Mouse (Mus musculus): ENCODE results near the gene Anapc15-ps. TPM values are rescaled to one million over a fixed set of nuclear protein-coding genes. Genes with fewer than 3 reads are reported as not detected.
A peak's percentile ranks its signal among the peaks of the same experiment; 100 is the strongest.
"Not testable (repeated sequence)": the region's sequence is repeated elsewhere in the genome, so short reads cannot be mapped to it uniquely, and the experiment has no call there.

The Anapc15-ps gene
- polyA plus RNA-seq, 1 experiment = not detected

DNA sequence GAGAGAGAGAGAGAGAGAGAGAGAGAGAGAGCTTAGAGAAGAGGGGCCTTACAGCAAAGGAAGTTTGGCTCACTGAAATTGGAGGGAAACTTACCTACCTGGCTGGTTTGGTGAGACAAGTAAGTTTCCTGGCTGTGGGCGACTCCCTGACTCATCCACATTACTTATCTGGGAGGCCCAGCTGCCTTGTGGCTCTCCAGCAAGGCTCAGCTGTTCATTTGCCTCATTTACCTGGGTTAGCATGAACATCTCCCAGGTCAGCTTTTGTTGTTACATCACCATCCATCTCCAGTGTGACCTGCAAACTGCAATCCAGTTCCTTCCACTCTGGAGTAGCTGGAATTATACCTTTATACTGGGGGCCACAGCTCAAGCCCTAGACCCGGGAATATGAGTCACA, 41.7 kb downstream of the Anapc15-ps start:
- Histone ChIP-seq H3K4me1 (ENCODE audit: control insufficient read depth) (peaks cover 58% of the 10 kb centered on the region), H3K9me3 (ENCODE audit: control insufficient read depth, low read length) (no peaks in the 10 kb centered on the region)

DNA sequence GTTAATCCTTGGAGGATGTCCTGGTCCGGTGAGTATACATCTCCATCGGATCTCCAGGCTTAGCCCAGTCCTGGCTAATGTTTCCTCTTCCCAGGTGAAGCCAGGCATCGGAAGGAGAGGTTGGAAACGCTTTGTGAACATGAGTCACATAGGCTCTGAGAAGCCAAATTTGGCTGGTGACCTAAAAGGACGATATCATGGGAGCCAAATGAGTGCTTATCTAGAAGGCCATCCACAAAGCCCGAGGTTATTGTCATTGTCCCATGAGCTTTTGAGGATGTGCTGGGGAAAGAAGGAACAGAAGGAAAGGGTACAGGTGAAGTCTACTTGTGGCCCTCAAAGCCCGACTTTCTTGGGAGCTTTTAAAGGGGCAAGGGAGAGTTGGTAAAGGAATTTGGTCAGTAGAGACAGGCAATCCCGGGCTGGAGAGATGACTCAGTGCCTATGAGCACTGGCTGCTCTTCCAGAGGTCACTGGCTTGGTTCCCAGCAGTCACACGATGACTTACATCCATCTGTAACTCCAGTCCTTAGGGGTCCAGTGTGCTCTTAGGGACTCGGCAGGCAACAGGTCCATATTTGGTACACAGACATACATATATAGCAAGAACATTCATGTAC, 42.4 kb downstream of the Anapc15-ps start:
- peak overlapping the region; percentile 28 for H3K4me3 ChIP-seq (replicated peaks)
- no peaks in the 10 kb centered on the region for H3K36me3 ChIP-seq (ENCODE audit: control insufficient read depth)
- H3K27me3 ChIP-seq (ENCODE audit: control insufficient read depth) = no peaks in the 10 kb centered on the region
- no peaks in the 10 kb centered on the region for H3K9me3 ChIP-seq (ENCODE audit: control insufficient read depth, low read length)
- TF ChIP-seq GATA1 (IDR thresholded peaks at IDR 0.05; ENCODE audit: low read length) (no peak), TAL1 (IDR thresholded peaks at IDR 0.05; ENCODE audit: low read length) (no peak)
- H3K4me1 ChIP-seq (ENCODE audit: control insufficient read depth) = peaks cover 58% of the 10 kb centered on the region

More for the DNA sequence above, 41.7 kb downstream of the Anapc15-ps start:
- TF ChIP-seq TAL1 (IDR thresholded peaks at IDR 0.05; ENCODE audit: low read length) (peak; percentile 86), GATA1 (IDR thresholded peaks at IDR 0.05; ENCODE audit: low read length) (peak; percentile 64; the same call in 1 of the 2 replicates)
- no peaks in the 10 kb centered on the region for H3K27me3 ChIP-seq (ENCODE audit: control insufficient read depth)
- H3K36me3 ChIP-seq (ENCODE audit: control insufficient read depth) = no peaks in the 10 kb centered on the region
- peak overlapping the region; percentile 28 for H3K4me3 ChIP-seq (replicated peaks)

DNA sequence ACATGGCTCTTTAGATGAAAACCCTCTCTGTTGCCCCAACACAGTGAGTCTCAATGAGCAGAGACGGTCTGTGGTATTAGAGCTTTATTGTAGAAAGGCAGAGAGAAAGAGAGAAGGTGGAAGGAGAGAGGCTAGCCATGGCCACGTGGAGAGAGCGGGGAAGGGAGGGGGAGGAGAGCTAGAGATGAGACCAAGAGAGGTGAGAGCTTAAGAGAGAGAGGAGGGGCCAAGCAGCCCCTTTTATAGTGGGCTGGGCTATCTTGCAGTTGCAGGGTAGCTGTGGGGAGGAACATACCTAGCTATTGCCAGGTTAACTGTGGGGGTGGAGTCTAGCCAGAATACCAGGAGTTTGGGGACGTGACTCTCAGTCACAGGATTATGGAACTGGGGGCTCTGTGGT, 43.1 kb downstream of the Anapc15-ps start:
- H3K4me3 ChIP-seq (replicated peaks); H3K27me3 ChIP-seq (ENCODE audit: control insufficient read depth); H3K36me3 ChIP-seq (ENCODE audit: control insufficient read depth); H3K9me3 ChIP-seq (ENCODE audit: control insufficient read depth, low read length): not testable (repeated sequence)
- peaks cover 58% of the 10 kb centered on the region for H3K4me1 ChIP-seq (ENCODE audit: control insufficient read depth)

DNA sequence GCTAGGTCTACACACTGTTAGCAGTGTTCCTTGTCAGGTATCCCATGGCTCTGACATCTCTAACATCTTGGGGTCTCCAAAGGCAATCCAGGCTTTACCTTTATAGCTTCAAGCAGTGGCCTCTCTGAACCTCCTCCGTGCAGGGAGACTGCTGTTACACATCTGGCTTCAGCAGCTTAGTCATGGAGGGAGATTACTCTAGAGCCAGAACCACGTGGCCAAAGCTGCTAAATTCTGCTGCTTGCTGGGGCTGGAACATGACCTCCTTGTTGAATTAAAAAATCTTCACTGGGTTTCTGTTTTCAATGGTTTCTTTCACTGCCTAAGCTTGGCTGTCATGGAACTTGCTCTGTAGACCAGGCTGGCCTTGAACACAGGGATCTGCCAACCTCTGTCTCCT, 44.9 kb downstream of the Anapc15-ps start:
- H3K27me3 ChIP-seq (ENCODE audit: control insufficient read depth) = no peaks in the 10 kb centered on the region
- no peak overlapping the region for H3K4me3 ChIP-seq (replicated peaks)
- H3K9me3 ChIP-seq (ENCODE audit: control insufficient read depth, low read length) = no peaks in the 10 kb centered on the region
- H3K4me1 ChIP-seq (ENCODE audit: control insufficient read depth) = peaks cover 50% of the 10 kb centered on the region
- no peaks in the 10 kb centered on the region for H3K36me3 ChIP-seq (ENCODE audit: control insufficient read depth)
- TF ChIP-seq TAL1 (IDR thresholded peaks at IDR 0.05; ENCODE audit: low read length) (no peak), GATA1 (IDR thresholded peaks at IDR 0.05; ENCODE audit: low read length) (no peak)

DNA sequence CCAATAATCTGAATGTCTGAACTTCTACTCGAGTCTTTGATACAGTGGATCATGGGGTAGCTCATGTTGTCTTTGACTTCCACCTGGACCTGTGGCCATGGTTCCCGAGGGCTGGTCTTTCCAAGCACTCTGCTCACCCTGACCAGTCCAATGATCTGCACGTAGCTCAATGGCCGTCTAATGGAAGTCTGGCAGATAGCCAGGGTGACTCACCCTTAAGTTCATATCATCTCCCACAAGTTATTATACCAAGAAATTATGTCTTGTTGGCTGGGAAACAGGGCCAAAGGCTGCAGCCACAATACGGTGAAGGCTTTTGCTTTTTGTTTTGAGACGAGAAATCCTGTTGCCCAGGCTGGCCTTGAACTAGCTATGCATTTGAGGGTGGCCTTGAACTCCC, 45.9 kb downstream of the Anapc15-ps start:
- Histone ChIP-seq H3K9me3 (ENCODE audit: control insufficient read depth, low read length) (no peaks in the 10 kb centered on the region), H3K4me1 (ENCODE audit: control insufficient read depth) (peaks cover 48% of the 10 kb centered on the region), H3K27me3 (ENCODE audit: control insufficient read depth) (no peaks in the 10 kb centered on the region), H3K36me3 (ENCODE audit: control insufficient read depth) (no peaks in the 10 kb centered on the region), H3K4me3 (replicated peaks) (no peak overlapping the region)
- TF ChIP-seq TAL1 (IDR thresholded peaks at IDR 0.05; ENCODE audit: low read length) (no peak), GATA1 (IDR thresholded peaks at IDR 0.05; ENCODE audit: low read length) (no peak)

DNA sequence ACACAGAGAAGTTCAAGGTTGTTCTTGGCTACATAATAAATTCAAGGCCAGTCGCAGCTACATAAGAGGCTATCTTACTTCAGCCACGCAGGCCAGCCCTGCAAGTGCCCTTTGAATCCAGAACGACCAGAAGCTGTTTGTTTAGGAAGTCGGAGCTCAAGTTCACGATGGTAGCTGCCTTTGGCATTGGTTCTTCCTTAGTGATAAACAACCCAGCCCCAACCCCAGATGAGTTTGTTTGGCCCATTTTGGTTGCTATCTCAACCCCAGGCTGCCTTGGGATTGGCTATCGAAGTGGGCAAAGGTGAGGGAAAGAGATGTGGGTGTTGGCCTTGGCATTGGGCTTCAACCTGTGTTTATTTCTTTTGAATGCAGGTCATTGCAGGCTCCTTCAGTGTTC, 48.0 kb downstream of the Anapc15-ps start:
- H3K27me3 ChIP-seq (ENCODE audit: control insufficient read depth) = no peaks in the 10 kb centered on the region
- H3K4me1 ChIP-seq (ENCODE audit: control insufficient read depth) = peaks cover 28% of the 10 kb centered on the region
- no peaks in the 10 kb centered on the region for H3K36me3 ChIP-seq (ENCODE audit: control insufficient read depth)
- TF ChIP-seq TAL1 (IDR thresholded peaks at IDR 0.05; ENCODE audit: low read length) (no peak), GATA1 (IDR thresholded peaks at IDR 0.05; ENCODE audit: low read length) (no peak)
- no peaks in the 10 kb centered on the region for H3K9me3 ChIP-seq (ENCODE audit: control insufficient read depth, low read length)
- no peak overlapping the region for H3K4me3 ChIP-seq (replicated peaks)

DNA sequence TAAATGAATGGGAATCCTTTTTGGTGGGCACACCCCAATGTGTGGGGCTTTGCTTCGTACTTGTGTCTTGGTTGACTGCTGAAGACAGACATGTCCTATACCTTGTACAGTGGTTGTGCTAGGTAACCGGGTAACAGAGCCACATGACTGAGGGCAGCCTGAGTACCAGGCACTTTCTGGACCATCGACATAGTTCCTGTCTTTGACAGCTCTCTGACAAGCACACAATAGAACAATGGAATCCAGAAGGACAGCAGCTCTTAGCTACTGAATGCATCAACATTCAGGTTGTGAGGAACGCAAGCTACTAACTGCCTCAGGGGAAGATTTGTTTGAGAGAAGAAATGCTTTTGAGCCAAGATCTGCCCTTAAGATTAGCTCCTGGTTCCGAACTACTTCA, 49.2 kb downstream of the Anapc15-ps start:
- Histone ChIP-seq H3K36me3 (ENCODE audit: control insufficient read depth) (no peaks in the 10 kb centered on the region), H3K4me3 (replicated peaks) (no peak overlapping the region), H3K9me3 (ENCODE audit: control insufficient read depth, low read length) (no peaks in the 10 kb centered on the region), H3K4me1 (ENCODE audit: control insufficient read depth) (peaks cover 15% of the 10 kb centered on the region), H3K27me3 (ENCODE audit: control insufficient read depth) (no peaks in the 10 kb centered on the region)
- no peak for TF ChIP-seq TAL1 (IDR thresholded peaks at IDR 0.05; ENCODE audit: low read length)
- peak; percentile 31; the same call in 1 of the 2 replicates for TF ChIP-seq GATA1 (IDR thresholded peaks at IDR 0.05; ENCODE audit: low read length)

DNA sequence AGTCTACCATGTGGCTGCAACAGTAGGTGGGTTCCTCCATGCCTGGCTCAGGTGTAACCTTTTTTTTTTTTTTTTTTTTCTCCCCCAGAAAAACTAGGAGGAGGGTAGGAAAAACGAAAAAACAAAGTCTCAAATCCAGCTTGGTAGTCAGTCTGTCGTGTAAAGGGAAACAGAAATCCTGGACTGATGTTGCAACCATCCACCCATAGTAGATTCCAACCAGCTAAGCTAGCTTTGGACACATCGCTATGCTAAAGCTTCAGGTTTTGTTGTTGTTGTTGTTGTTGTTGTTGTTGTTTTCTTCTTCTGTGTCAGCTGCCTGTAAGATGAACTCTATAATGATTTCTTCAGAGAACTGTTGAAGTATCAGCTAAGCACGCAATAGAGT, 49.7 kb downstream of the Anapc15-ps start:
- no peaks in the 10 kb centered on the region for H3K27me3 ChIP-seq (ENCODE audit: control insufficient read depth)
- no peak overlapping the region for H3K4me3 ChIP-seq (replicated peaks)
- peaks cover 13% of the 10 kb centered on the region for H3K4me1 ChIP-seq (ENCODE audit: control insufficient read depth)
- no peaks in the 10 kb centered on the region for H3K36me3 ChIP-seq (ENCODE audit: control insufficient read depth)
- H3K9me3 ChIP-seq (ENCODE audit: control insufficient read depth, low read length) = no peaks in the 10 kb centered on the region
- TF ChIP-seq GATA1 (IDR thresholded peaks at IDR 0.05; ENCODE audit: low read length) (no peak), TAL1 (IDR thresholded peaks at IDR 0.05; ENCODE audit: low read length) (no peak)

Other genes starting within 250 kb of the Anapc15-ps start
- 0.95 and 1.3 TPM in 2 replicates for gene Mrpl42, start 171.5 kb downstream of the Anapc15-ps start, polyA plus RNA-seq (2012)
- 4.4 and 6.9 TPM in 2 replicates for gene Ube2n, start 158.3 kb downstream of the Anapc15-ps start, polyA plus RNA-seq (2012)
- gene Nudt4, start 109.3 kb downstream of the Anapc15-ps start, polyA plus RNA-seq (2012) = 21.2 and 28.8 TPM in 2 replicates
- gene Gm33543, start 169.5 kb upstream of the Anapc15-ps start, polyA plus RNA-seq (2012) = not detected in 2 replicates

Measured in erythroblast, embryonic 14.5 days (primary cell).